Mouse (Mus musculus): ENCODE data around the gene Esp18. TPM values are rescaled to one million over a fixed set of nuclear protein-coding genes. Genes with fewer than 3 reads are reported as not detected.

Esp18 gene
- polyA plus RNA-seq (2021) = not detected

- no peak for ATAC-seq
- CTCF ChIA-PET = no interaction called here
- in situ Hi-C loops (cut with MboI; ENCODE audit: low pct_unique_long_range_greater_than_20kb) = no loop called here
- DNase-seq (ENCODE audit: low read depth, low spot score) = no peak
- no peaks in the 10 kb centered on the region for H3K27me3 ChIP-seq
- TF ChIP-seq CTCF (IDR thresholded peaks at IDR 0.05) = no peak
- POLR2A ChIA-PET = no interaction called here
These were observed at the start of gene Esp18 for GRCm38 (mm10) chr17:39406059-39406458. Esp18 (plus strand) TSS chr17:39406359.

DNA sequence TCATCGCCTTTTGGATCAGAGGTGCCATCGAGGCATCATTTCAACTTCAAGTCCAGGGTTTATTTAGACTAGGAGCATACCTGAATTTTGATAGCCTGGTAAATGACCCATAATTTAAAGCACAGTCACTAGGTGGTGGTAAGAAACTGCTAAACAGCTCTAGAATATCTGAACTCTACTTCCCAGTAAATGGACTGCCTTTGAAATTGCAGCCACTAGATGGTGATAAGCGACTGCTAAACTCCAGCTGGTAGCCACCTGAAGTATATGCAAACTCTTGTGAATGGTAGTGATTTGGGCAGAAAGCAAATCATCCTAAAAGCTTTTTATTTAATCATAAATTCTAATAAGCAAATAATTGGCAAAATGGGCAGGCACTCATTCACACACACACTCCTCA, 42.8 kb upstream of the Esp18 start:
- ChIA-PET POLR2A (no interaction called here), CTCF (no interaction called here)
- DNase-seq (ENCODE audit: low read depth, low spot score) (no peak), ATAC-seq (no peak)
- in situ Hi-C loops (cut with MboI; ENCODE audit: low pct_unique_long_range_greater_than_20kb) = no loop called here
- no peak for TF ChIP-seq CTCF (IDR thresholded peaks at IDR 0.05)
- no peaks in the 10 kb centered on the region for H3K27me3 ChIP-seq

Other genes starting within 250 kb of the Esp18 start
- gene Esp16, start 129.8 kb downstream of the Esp18 start, polyA plus RNA-seq (2021) = not detected
- not detected for gene Esp15, start 234.6 kb downstream of the Esp18 start, polyA plus RNA-seq (2021)